Mouse (Mus musculus): ENCODE data around the gene R3hcc1l.

DNA sequence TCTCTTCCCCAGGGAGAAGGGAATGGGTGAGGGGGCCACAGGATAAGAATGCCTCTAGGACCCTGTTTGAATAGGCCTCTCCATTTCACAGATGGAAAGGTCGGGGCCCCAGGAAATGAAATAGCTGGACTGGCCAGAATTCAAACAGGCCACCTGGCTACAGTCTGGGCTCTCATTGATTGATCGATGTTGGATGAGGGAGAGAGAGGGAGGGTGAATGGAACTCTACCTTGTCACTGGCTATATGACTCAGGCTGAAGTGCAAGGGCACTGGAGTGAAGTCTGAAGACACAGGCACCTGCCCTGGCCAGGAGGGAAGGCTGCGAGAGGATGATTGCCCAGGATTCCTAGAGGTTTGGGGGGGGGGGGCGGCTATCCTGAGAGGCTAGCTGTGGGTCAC lies 93.2 kb downstream of the R3hcc1l start:
- TF ChIP-seq CTCF (IDR thresholded peaks at IDR 0.05; ENCODE audit: control insufficient read depth, insufficient read depth, insufficient replicate concordance, low read depth, low read length) (no peak), POLR2A (IDR thresholded peaks at IDR 0.05; ENCODE audit: control insufficient read depth, low read depth, low read length) (no peak)

All from testis, adult 2 months (tissue).